Mouse (Mus musculus) spleen, adult 2 months (tissue): ENCODE measurements around the gene Hcst. TPM values are rescaled to one million over a fixed set of nuclear protein-coding genes. Genes with fewer than 3 reads are reported as not detected.

Experiments
- DNase-seq, 2 experiments: peaks; one replicate each; pipeline versions ENCODE4 v3.0.0 to v3.0.0-alpha.2; 2012 to 2021; ENCODE audit warnings: low spot score in 2 of 2, low read depth in 1 of 2
- H3K27ac ChIP-seq: fragments of 200-500 bp; 2 replicates; pipeline ENCODE4 v1.5.1; 2012; ENCODE audit warnings: low read length, inconsistent platforms; ENCODE audit not compliant: insufficient read depth
- H3K27me3 ChIP-seq: fragments of 200-500 bp; 2 replicates; pipeline ENCODE4 v1.6.1; 2012; ENCODE audit warnings: mild to moderate bottlenecking, moderate library complexity, low read length, inconsistent platforms; ENCODE audit not compliant: control insufficient read depth, insufficient read depth
- H3K36me3 ChIP-seq: fragments of 200-500 bp; 2 replicates; pipeline ENCODE4 v1.6.1; 2012; ENCODE audit warnings: mild to moderate bottlenecking, low read length, inconsistent platforms; ENCODE audit not compliant: control insufficient read depth, insufficient read depth
- H3K4me1 ChIP-seq: fragments of 200-500 bp; 2 replicates; pipeline ENCODE4 v1.6.1; 2011; ENCODE audit warnings: inconsistent platforms; ENCODE audit not compliant: control insufficient read depth, insufficient read depth, insufficient read length
- H3K4me3 ChIP-seq: fragments of 200-500 bp; 2 replicates; pipeline ENCODE4 v1.5.1; 2011; ENCODE audit warnings: mild to moderate bottlenecking, inconsistent platforms; ENCODE audit not compliant: insufficient read depth, insufficient read length; ENCODE audit errors: extremely low read depth
- CTCF ChIP-seq: fragments of 200-500 bp; IDR thresholded peaks from 2 replicates; pipeline ENCODE4 v1.5.1; 2011; ENCODE audit warnings: mild to moderate bottlenecking, inconsistent platforms; ENCODE audit not compliant: insufficient read depth, insufficient read length, insufficient replicate concordance; ENCODE audit errors: extremely low read depth
- POLR2A ChIP-seq: fragments of 200-500 bp; IDR thresholded peaks from 2 replicates; pipeline ENCODE4 v1.6.1; 2011; ENCODE audit warnings: low read depth, low read length, inconsistent platforms
- WGBS: fragments of 180-500 bp; shearing (Covaris S2); methylation state at CpG from one replicate; pipeline ENCODE4 v1.1.7; 2018; 5-methylcytosine and 5-hydroxymethylcytosine counted together
- polyA plus RNA-seq: library from polyadenylated mRNA; depleted of rRNA; stranded (reverse); fragments of >200 nt; gene quantifications from 2 replicates; pipeline ENCODE4 v1.2.3, GENCODE M21; 2012

Hcst gene
- polyA plus RNA-seq, 1 experiment: 178 TPM

DNA sequence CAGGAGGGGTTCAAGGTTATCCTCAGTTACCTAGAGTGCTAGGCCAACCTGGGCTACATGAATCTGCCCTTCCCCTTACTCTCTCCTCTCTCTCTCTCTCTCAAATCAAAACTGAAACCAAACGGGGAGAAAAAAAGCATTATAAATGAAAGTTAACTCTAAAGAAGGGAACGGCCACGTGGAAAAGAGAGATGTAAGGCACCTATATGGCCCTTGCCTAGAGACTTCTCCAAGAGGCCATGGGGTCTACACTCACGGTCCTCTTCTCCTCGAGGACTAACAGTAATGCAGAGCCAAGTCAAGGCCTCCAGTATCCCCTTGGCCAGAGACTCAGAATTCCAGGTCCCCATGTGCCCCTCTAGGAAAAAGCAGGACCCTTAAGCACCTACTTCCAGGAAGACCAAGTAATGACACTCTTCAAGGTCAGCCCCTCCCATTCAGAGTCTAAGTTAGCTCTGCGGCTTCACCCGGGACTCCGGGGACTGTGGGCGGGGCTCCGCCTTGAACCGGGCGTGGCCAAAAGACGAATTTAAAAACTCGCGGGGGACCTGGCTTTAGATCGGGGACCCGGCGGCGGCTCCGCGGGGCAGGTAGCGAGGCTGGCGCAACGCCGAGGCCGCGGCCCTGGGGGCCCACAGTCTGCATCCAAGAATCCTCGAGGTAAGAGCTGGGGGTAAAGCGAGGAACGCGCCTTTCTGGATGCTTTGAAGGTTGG lies 1.7 kb upstream of the Hcst start, which contains the start of gene Nfkbid:
Nfkbid (plus strand) TSS at position 558 of the 715 bp plus-strand sequence.
- no peaks in the 10 kb centered on the region for H3K27me3 ChIP-seq
- H3K4me1 ChIP-seq: peaks cover 37% of the 10 kb centered on the region; the same call in 1 of the 2 replicates
- peak within 1 kb of the TSS; percentile 98 for H3K27ac ChIP-seq
- 2% methylated on average over 31 of the region's 31 CpGs for WGBS
- H3K36me3 ChIP-seq: peaks cover 28% of the 10 kb centered on the region
- TF ChIP-seq POLR2A (peak; percentile 84; the same call in 1 of the 2 replicates), CTCF (no peak)
- peak; percentile 86 to 92 for DNase-seq
- peak within 1 kb of the TSS; percentile 69 for H3K4me3 ChIP-seq

- H3K4me3 ChIP-seq: peak overlapping the region; percentile 62
- WGBS: 63% methylated on average over 3 of the region's 3 CpGs
- TF ChIP-seq POLR2A: no peak
- no peak for TF ChIP-seq CTCF
- DNase-seq: no peak
- H3K4me1 ChIP-seq: peaks cover 41% of the 10 kb centered on the region; the same call in 1 of the 2 replicates
- H3K27me3 ChIP-seq: no peaks in the 10 kb centered on the region
- H3K36me3 ChIP-seq: peaks cover 23% of the 10 kb centered on the region
- H3K27ac ChIP-seq: peak overlapping the region; percentile 97
Measured at GRCm38 (mm10) chr7:30420673-30421072, 1.0 kb upstream of the Hcst start.

GRCm38 (mm10) chr7:30417856-30418255 lies 1.8 kb downstream of the Hcst start:
- peaks cover 42% of the 10 kb centered on the region; the same call in 1 of the 2 replicates for H3K4me1 ChIP-seq
- WGBS: 10% methylated on average over 9 of the region's 9 CpGs
- peak overlapping the region; percentile 85 for H3K27ac ChIP-seq
- H3K4me3 ChIP-seq: no peak overlapping the region
- DNase-seq: peak in 1 of 2 experiments; percentile 41
- TF ChIP-seq POLR2A (no peak), CTCF (no peak)
- H3K36me3 ChIP-seq: no peaks in the 10 kb centered on the region
- no peaks in the 10 kb centered on the region for H3K27me3 ChIP-seq

GRCm38 (mm10) chr7:30413596-30413995 lies 6.1 kb downstream of the Hcst start, which contains the start of gene Tyrobp:
Tyrobp (plus strand) TSS chr7:30413760.
- Histone ChIP-seq H3K4me1 (peaks cover 45% of the 10 kb centered on the region; the same call in 1 of the 2 replicates), H3K36me3 (no peaks in the 10 kb centered on the region), H3K27me3 (no peaks in the 10 kb centered on the region), H3K27ac (peak within 1 kb of the TSS; percentile 97), H3K4me3 (peak within 1 kb of the TSS; percentile 51)
- TF ChIP-seq CTCF (no peak), POLR2A (peak; percentile 25; the same call in 1 of the 2 replicates)
- DNase-seq: peak in 1 of 2 experiments; percentile 50
- 20% methylated on average over 5 of the region's 5 CpGs for WGBS

GRCm38 (mm10) chr7:30412735-30413147 lies 6.9 kb downstream of the Hcst start:
- H3K36me3 ChIP-seq: no peaks in the 10 kb centered on the region
- 4% methylated on average over 4 of the region's 4 CpGs for WGBS
- peak overlapping the region; percentile 21; the same call in 1 of the 2 replicates for H3K4me3 ChIP-seq
- peak overlapping the region; percentile 97 for H3K27ac ChIP-seq
- TF ChIP-seq CTCF (no peak), POLR2A (no peak)
- peaks cover 38% of the 10 kb centered on the region; the same call in 1 of the 2 replicates for H3K4me1 ChIP-seq
- no peaks in the 10 kb centered on the region for H3K27me3 ChIP-seq
- DNase-seq: peak; percentile 41 to 72

- no peaks in the 10 kb centered on the region for H3K27me3 ChIP-seq
- WGBS: 48% methylated on average over 3 of the region's 3 CpGs
- H3K36me3 ChIP-seq: no peaks in the 10 kb centered on the region
- no peak overlapping the region for H3K4me3 ChIP-seq
- no peak overlapping the region for H3K27ac ChIP-seq
- peaks cover 25% of the 10 kb centered on the region; the same call in 1 of the 2 replicates for H3K4me1 ChIP-seq
- TF ChIP-seq CTCF (no peak), POLR2A (no peak)
- DNase-seq: no peak
Measured at GRCm38 (mm10) chr7:30411023-30411422, 8.6 kb downstream of the Hcst start.
